Mouse (Mus musculus): ENCODE results near the gene Ckmt1. TPM values are rescaled to one million over a fixed set of nuclear protein-coding genes. Genes with fewer than 3 reads are reported as not detected.
"Not testable (repeated sequence)": the region's sequence is repeated elsewhere in the genome, so short reads cannot be mapped to it uniquely, and the experiment has no call there.

Ckmt1 gene
- total RNA-seq (2021), result 100 to 1,000 TPM; 380 to 418 TPM
- long read RNA-seq, transcript Ckmt1-201 (9 exons, 1,620 nt), result major isoform, 207 of 229 reads
- long read RNA-seq, partial matches to known transcripts, result 9 of 229 reads
- long read RNA-seq, other reads (novel, unspliced or antisense), result 12 of 229 reads

DNA sequence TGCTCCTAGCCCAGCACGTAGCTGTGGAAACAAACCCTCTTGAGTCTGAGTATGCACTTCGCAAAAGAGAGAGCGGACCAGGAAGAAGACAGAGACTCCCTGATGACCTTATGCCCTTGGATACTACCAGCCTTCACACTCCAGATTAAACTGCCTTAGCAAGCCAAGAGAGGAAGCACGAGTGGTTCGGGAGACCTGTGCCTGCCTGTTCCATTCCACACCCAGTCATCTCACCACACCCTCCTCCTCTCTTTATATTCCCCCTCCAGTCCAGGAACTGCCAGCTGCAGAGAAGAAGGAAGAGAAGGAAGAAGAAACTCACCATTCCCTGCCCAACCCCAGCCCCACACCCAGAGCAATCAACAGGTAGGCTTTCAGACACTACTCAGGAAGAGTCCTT is at the start of gene Ckmt1:
TSS of gene Ckmt1 (plus strand) at position 221 of the 400 bp plus-strand sequence.
- no peak for DNase-seq (ENCODE audit: low spot score in 2 of 2)

DNA sequence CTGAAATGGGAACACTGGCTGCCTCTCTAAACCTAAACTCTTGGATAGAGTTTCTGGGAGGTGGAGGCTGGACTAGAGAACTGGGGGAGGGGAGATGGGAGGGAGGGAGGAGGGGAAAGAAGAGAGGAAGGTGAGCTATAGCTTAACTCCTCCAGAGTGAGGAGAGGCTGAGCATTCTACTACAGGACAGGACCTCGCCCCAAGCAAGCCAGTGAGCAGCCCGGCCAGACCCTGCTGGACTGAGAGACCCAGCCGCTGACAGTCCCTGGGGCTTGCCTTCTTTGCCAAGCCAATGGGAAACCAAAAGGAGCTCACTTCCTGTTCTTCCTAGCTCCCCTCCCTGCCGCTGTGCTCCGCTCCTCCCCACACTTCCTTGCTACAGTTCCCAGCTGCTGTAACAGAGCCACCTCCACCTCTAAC is 48.5 kb upstream of the Ckmt1 start:
- peak in 1 of 2 experiments; percentile 41 for DNase-seq (ENCODE audit: low spot score in 2 of 2)

DNA sequence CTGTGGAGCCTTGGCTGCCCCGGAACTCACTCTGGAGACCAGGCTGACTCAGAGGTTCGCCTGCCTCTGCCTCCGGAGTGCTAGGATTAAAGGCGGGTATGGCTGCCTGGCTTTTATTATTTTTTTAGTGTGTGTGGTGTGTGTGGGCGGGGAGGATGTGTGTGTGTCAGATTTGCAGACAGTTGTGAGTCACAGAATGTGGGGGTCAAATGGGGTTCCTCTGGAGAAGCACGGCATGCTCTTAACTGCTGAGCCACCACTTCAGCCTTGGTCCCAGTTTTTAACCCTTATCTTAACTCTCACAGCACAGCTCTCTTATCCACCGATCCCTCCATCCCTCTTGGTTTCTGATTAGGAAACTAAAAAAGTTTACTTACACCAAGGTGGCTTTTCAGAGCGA is 41.2 kb upstream of the Ckmt1 start:
- DNase-seq (ENCODE audit: low spot score in 2 of 2), result peak in 1 of 2 experiments; percentile 22

DNA sequence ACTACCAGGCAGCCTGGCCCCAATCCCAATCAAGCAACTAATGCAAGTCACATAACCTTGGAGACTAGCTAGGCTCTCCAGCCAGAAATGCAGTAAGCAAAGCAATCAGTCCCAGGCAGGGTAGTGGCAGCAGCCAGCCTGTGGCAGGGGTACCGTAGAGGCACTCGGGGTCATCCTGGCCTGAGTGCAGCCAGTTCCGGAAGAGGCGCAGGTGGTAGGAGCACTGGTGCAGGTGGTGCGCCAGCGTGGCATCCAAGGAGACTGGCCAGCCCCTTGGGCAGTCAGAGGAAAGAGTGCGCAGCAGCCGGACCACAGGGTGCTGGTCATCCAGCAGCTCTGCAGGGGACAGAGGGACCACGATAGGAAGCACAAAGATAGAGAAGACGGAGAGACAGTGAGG is 34.5 kb upstream of the Ckmt1 start:
- DNase-seq (ENCODE audit: low spot score in 2 of 2), result no peak

DNA sequence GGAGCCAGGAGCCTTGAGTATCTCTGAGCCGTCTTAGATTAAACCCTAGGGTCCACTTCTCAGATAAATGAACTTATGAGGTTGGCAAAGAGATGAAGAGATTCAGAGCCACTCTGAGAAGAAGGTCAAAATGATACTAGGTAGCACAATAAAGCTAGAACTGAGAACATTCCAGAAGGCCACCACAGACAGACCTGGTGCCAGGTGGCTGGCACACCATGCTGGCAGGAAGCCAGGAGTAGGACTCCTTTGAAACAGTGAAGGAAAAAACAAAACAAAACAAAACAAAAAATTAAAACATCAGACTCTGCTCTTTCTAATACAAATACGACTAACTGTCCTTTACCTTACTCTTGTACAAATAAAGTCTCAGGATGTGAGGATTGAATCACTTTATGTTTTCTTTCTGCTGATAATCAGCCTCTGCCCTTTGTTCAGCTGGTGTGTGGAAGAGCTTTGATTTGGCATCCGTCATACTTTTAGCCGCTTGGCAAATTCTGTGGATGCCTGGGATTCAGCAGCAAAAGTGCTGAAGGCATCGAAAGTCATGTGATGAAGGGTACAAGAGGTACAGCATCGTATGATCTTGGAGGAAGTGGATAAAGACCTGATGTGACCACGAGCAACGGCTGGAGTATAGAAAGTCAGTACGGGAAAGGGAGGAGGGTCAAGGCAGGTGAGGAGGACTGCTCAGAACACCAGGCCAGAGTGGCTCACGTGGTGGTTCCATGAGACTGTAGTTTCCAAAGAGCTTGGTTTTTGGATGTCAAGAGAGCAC is 33.6 kb upstream of the Ckmt1 start:
- DNase-seq (ENCODE audit: low spot score in 2 of 2), result no peak

DNA sequence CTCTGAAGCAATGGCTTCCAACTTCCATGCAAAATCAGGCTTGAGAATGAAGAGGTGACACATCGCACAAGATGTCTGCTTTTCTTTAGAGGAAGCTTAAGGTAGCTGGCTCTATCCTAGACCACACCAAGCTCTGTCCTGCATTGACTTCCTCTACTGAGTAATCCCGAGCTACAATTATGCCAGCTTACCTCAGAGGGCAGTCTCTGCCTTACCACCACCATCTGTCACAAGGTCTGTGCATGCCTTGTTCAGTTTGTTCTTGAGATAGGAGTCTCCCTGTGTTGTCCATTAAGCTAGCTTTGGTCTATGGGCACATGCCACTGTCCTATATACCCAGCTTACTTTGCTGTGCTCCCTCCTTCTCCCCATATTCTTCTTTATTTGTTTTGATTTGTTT is 28.0 kb upstream of the Ckmt1 start:
- no peak for DNase-seq (ENCODE audit: low spot score in 2 of 2)

DNA sequence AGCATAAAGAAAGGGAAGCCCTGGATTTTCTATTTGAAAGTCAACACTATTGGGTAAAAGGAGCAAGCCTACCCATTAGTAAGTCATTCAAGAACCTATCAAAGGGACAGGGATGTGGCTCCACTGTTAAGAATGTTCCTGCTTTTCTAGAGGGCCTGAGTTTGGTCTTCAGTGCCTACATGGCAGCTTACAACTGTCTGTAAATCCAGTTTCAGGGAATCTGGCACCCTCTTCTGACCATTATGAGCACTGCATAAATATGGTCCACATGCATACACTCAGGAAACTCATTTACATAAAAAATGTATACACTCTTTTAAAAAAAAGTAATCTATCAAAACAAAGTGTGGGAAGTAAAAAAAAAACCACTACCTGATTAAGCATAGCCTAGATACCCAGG is 18.5 kb upstream of the Ckmt1 start:
- DNase-seq (ENCODE audit: low spot score in 2 of 2), result no peak

DNA sequence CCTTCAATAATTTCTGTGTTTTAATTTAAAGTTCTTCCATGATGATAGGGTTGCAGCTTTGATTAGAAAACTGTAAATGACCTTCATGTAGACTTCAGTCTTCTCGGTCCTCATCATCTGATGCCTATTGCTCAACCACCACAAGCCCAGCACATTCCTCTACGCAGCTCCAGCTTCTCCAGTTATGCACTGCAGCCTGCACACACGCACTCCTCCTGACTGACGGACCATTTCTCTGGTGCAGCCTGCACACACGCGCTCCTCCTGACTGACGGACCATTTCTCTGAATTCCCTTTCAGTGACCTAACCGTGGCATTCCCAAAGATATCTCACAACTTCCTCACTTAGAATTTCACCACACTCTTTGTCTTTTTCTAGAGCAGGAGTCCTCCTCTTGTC is 4.4 kb upstream of the Ckmt1 start:
- no peak for DNase-seq (ENCODE audit: low spot score in 2 of 2)

DNA sequence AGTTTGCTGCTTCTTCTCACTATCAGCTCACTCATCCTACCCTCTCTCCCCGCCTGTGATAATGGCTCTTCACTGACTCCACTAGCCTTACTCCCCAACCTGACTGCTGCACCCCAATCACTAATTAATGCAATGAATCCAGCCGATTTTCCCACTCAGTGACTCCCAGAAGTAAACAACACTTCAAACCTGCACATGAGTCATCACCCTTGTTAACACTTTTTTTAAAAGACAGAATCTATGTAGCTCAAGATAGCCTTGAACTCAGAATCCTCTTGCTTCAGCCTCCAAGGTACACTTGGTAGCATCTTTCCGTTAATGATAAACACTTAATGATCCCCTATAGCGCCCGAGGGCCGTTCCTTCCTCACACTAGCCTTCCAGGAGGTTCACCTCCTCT is 3.1 kb upstream of the Ckmt1 start:
- DNase-seq (ENCODE audit: low spot score in 2 of 2), result no peak

DNA sequence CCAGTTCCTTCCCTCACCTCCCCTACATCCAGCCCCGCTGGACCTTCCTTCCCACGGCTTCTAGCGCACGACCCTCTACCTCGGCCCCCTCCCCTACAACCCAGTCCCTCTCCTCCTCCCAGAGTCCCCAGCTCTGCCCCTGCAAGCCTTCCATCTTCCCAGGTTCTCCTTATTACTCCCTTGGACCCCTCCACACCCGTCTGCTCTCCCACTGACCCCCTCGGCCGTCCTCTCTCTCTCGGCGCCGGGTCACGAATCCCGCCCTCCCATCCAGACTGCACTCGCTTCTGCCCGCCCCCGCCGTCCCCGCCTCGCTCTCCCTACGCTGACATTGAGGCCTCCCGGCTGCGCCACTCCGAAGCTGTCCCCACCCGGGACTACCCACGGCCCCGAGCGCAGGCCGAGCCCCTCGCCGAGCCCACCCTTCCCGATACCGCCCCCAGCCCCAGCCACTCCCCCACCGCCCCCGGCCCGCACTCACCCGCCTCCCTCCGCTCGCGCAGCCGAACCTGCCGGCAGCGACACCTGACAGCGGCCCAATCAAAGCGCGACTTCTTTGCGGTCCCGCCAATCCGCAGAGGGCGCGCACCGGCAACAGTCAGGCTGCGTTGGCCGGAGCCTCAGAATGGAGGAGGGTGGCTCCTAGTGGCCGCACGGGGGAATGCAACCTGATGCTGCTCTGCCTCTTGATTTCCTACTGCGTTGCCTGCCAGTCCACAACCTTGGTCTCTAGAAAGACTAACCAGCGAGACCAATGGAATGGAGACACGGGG is 2.5 kb upstream of the Ckmt1 start, which contains the start of gene Ppip5k1:
TSS of gene Ppip5k1 (minus strand) at position 577 of the 773 bp plus-strand sequence.
- DNase-seq (ENCODE audit: low spot score in 2 of 2), result peak; percentile 97 to 100

DNA sequence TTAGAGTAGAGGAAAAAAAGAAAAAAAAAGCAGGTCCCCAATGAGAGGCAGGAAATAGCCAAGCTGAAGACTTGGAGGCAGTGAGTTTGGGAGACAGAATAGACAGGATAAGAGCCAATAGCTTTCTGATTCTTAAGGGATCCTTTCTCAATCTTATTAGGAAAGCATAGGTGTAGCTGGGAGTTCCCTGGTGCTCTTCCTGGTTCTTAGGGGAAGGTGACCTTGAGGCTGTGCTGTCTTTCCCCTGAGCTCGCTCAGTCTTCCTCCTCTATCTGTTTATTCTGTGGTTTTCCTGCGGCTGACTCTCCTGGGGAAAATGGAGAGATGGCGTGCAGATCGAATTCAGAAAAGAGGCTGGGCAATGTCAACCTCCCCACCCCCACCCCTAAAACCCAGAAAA is 447 bp downstream of the Ckmt1 start:
- DNase-seq (ENCODE audit: low spot score in 2 of 2), result no peak

DNA sequence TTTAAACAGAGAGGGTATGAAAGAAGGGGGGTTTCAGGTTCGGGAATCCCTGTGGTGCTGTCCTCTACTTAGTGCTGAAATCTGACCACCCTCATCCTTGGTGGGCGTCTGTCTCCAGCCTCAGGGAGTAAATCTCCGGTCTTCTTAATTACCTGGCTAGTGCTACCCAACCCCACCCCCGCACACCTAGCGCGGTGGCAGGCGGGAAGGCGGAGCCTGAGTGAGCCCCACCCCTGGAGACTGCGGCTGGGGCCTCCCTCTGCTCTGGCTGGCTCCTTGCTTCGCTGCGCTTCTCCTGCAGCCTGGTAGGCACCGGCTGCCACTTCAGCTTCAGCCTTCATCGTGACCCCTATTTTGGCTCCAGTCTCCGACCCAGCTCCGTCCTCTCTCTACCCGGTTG is 867 bp downstream of the Ckmt1 start:
- DNase-seq (ENCODE audit: low spot score in 2 of 2), result peak; percentile 84 to 91

DNA sequence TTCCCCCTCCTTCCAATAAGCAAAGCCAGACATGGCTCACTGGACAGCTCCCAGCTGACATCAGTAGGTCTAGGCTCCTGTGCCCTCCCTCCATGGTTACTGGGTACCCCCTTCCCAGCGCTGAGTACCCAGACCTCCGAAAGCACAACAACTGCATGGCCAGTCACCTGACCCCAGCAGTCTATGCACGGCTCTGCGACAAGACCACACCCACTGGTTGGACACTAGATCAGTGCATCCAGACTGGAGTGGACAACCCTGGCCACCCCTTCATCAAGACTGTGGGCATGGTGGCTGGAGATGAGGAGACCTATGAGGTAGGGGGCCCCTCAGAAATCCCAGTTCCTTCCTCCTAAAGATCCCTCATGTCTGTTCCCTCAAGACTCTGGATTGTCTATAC is 1.9 kb downstream of the Ckmt1 start:
- no peak for DNase-seq (ENCODE audit: low spot score in 2 of 2)

DNA sequence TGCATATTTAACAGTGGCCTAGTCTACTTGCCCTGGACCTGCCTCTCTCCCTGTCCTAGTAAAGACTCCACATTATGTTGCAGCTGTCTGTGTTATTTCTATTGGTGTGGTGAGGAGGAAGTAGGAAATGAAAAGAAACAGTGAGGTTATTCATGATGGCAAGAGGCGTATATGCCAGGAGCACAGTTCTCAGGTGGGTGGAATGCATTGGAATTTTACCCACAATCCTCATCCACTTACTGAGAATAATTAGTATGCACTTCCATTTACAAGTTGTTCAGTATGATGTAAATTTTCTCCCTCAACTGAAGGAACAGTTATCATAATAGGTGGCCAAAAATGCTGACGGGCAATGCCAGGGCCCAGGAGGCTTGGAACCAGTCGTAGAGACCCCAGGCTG is 6.1 kb downstream of the Ckmt1 start:
- peak in 1 of 2 experiments; percentile 16 for DNase-seq (ENCODE audit: low spot score in 2 of 2)

DNA sequence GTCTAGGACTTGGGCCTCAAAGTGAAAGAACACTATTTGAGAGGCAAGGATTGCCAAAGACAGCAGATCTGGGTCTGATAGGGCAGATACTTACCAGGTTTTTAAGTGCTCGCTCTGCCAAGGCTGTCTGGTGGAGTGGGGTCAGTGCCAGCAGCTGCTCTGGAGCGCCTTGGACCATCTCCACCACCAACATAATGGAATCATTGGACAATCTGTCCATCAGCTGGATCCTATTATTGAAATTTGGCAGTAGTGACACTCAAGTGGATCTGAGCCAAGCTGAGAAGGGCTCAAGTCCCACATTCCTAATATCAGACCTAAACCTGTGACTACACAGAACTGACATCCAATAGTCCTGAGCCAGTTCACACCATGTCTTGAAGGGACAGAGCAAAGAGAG is 11.3 kb downstream of the Ckmt1 start:
- no peak for DNase-seq (ENCODE audit: low spot score in 2 of 2)

DNA sequence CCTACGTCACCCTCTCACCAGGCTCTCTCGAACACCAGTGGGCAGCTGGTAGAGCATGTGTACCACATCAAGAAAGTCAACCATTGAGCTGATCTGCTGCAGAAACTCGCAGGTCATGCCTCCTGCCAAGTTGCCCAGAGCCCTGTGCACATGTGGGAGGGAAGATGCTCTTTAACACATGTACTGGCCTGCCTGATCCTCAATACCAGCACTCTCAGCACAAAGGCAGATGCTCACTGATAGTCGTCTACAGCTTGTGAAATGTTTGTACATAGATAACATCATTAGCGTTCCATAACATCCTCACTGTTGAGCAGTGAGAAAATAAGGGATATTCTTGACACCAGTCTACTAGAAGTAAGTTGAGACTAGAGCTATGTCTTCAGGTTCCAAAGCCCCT is 13.4 kb downstream of the Ckmt1 start:
- DNase-seq (ENCODE audit: low spot score in 2 of 2), result no peak

DNA sequence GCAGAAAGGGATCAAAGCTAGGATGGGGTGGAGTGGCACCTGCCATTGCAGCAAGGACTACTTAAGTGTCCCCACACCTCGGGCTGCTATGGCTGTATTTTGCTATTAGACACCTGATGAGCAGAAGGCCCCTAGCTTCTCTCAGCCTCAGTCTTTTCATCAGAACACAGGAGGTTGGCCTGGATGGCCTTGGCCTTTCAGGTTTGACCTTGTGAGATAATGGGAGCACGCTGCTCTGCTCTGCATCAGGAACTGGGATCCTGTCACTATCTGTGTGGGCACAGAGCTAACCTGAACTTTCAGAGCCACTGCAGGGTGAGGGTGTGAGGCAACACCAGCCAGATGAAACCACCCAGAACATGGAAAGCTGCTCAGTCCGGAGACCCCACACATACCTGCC is 14.8 kb downstream of the Ckmt1 start:
- DNase-seq (ENCODE audit: low spot score in 2 of 2), result no peak

DNA sequence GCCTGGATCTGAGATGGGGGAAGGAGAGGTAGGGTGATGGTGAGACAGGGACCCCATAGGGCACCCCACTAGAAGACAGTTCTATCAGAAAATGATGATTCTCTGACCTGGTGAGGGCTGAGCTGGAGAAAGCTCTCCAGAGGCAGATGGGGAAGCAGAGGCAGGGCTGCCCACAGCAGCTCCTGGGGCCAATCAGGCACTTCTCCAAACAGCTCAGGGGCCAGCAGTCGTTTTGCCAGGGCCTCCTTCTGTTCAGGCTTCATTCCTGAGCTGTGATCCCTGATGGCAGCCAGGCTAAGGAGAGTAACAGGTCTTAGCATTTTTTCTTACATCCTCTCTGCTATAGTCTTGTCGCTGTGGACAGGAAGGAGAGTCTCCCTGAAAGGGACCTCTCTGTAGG is 17.3 kb downstream of the Ckmt1 start:
- DNase-seq (ENCODE audit: low spot score in 2 of 2), result no peak

DNA sequence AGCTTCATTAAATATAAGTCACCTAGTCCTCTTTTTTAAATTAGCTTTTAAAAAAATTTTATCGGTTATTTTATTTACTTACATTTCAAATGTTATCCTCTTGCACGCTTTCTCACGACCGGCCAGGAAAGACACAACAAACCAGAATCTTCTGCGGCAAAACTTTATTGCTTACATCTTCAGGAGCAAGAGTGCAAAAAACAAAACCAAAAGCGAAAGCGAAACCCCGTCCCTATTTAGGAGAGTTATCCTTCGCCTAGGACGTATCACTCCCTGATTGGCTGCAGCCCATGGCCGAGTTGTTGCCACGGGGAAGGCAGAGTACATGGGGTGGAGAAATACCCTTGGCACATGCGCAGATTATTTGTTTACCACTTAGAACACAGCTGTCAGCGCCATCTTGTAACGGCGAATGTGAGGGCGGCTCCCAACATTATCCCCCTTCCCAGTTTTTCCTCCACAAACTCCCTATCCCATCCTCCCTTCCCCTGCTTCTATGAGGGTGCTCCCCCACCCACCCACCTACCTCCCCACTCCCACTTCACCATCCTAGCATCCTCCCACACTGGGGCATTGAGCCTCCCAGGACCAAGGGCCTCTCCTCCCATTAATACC is 29.6 kb downstream of the Ckmt1 start, which contains the start of gene Strc:
TSS of gene Strc (minus strand) at position 208 of the 615 bp plus-strand sequence.
- DNase-seq (ENCODE audit: low spot score in 2 of 2), result not testable (repeated sequence)

DNA sequence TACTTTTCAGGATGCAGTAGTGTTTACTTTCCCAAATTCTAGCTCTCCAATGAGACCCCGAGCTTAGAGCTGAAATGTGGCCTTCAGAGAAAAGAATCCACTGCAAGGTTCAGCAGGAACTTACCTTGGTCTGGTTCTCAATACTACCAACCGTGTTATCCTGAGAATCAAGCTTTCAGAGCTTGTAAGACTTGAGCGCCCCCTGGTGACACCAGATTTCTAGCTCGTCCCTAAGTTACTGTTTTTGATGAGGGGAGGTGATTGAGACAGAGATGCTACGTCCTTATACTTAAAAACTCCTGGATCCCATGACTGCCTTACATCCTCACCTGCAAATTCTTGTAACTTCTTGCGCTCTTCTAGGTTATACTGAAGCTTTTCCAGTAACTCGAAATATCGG is 39.1 kb downstream of the Ckmt1 start:
- DNase-seq (ENCODE audit: low spot score in 2 of 2), result peak; percentile 71 to 91

DNA sequence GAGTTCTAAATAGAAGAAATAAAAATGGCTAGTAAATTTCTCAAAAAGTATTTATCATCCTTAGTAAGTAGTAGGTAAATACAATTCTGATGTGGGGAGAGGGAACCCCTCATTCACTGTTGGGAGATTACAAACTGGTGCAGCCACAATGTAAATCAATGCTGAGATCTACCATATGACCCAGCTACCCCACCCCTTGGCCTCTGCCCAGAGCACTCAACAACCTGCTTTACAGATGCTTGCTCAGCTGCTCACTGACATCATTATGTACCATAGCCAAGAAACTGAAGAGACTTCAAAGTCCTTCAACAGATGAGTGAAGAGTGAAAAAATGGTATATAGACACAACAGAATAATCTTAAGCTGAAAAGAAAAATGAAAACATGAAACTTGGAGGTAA is 45.8 kb downstream of the Ckmt1 start:
- no peak for DNase-seq (ENCODE audit: low spot score in 2 of 2)

DNA sequence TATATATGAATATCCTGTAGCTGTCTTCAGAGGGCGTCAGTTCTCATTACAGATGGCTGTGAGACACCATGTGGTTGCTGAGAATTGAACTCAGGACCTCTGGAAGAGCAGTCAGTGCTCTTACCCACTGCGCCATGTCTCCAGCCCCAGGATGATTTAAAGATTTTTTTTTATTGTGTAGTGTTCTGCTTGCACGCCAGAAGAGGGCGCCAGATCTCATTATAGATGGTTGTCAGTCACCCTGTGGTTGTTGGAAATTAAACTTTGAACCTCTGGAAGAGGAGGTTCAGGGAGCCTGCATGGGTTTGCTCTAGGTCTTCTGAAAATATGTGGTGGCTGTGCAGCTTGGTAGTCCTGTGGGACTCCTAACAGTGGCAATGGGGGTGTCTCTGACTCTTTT is 50.6 kb downstream of the Ckmt1 start:
- no peak for DNase-seq (ENCODE audit: low spot score in 2 of 2)
